Mouse (Mus musculus): ENCODE measurements around the gene Slc25a22. TPM values are rescaled to one million over a fixed set of nuclear protein-coding genes. Genes with fewer than 3 reads are reported as not detected.

Slc25a22 gene
- polyA plus RNA-seq, 1 experiment from 2014 or later: 29.4 TPM

- Histone ChIP-seq H3K36me3 (ENCODE audit: control insufficient read depth, insufficient read depth, low read length) (no peaks in the 10 kb centered on the region), H3K4me3 (replicated peaks; ENCODE audit: low read length) (no peak overlapping the region), H3K4me2 (ENCODE audit: low read depth, low read length) (no peak overlapping the region), H3K4me1 (ENCODE audit: control insufficient read depth, insufficient read depth, low read length) (no peaks in the 10 kb centered on the region), H3K27ac (ENCODE audit: low read length) (no peak overlapping the region), H3K9ac (ENCODE audit: low read length) (no peak overlapping the region), H3K9me3 (replicated peaks; ENCODE audit: control insufficient read depth, low read length) (no peaks in the 10 kb centered on the region), H3K27me3 (ENCODE audit: control insufficient read depth, insufficient read depth, low read length) (no peaks in the 10 kb centered on the region)
- 73% methylated on average over 4 of the region's 4 CpGs for WGBS
- no peak for ATAC-seq (ENCODE audit: insufficient read depth, low FRiP score)
Measured at GRCm38 (mm10) chr7:141381068-141381835, 56.4 kb downstream of the Slc25a22 start.

Other genes with a start within 250 kb of the Slc25a22 start
- 45.1 and 48.0 TPM in 2 replicates for gene Hras, start 243.9 kb downstream of the Slc25a22 start, polyA plus RNA-seq (2015; fragmentation: Nextera tagmentation; extraction: Ambion mirVana)
- gene Lrrc56, start 243.7 kb downstream of the Slc25a22 start, polyA plus RNA-seq (2015; fragmentation: Nextera tagmentation; extraction: Ambion mirVana): 7.1 TPM in 2 replicates
- 4.8 and 6.3 TPM in 2 replicates for gene Lmntd2, start 223.8 kb downstream of the Slc25a22 start, polyA plus RNA-seq (2015; fragmentation: Nextera tagmentation; extraction: Ambion mirVana)
- gene Rassf7, start 222.0 kb downstream of the Slc25a22 start, polyA plus RNA-seq (2015; fragmentation: Nextera tagmentation; extraction: Ambion mirVana): 82.3 and 104 TPM in 2 replicates
- 57.6 and 67.7 TPM in 2 replicates for gene Phrf1, start 209.1 kb downstream of the Slc25a22 start, polyA plus RNA-seq (2015; fragmentation: Nextera tagmentation; extraction: Ambion mirVana)
- 3.5 and 3.6 TPM in 2 replicates for gene Irf7, start 171.4 kb downstream of the Slc25a22 start, polyA plus RNA-seq (2015; fragmentation: Nextera tagmentation; extraction: Ambion mirVana)
- gene Cdhr5, start 161.1 kb downstream of the Slc25a22 start, polyA plus RNA-seq (2015; fragmentation: Nextera tagmentation; extraction: Ambion mirVana): 16.0 and 17.0 TPM in 2 replicates
- gene Sct, start 158.8 kb downstream of the Slc25a22 start, polyA plus RNA-seq (2015; fragmentation: Nextera tagmentation; extraction: Ambion mirVana): 23.2 and 24.8 TPM in 2 replicates
- 0.18 TPM in 1 of 2 replicates, not detected in the other for gene Drd4, start 145.9 kb downstream of the Slc25a22 start, polyA plus RNA-seq (2015; fragmentation: Nextera tagmentation; extraction: Ambion mirVana)
- 61.3 and 64.3 TPM in 2 replicates for gene Deaf1, start 110.2 kb downstream of the Slc25a22 start, polyA plus RNA-seq (2015; fragmentation: Nextera tagmentation; extraction: Ambion mirVana)
- gene Tmem80, start 110.2 kb downstream of the Slc25a22 start, polyA plus RNA-seq (2015; fragmentation: Nextera tagmentation; extraction: Ambion mirVana): 35.9 and 36.5 TPM in 2 replicates
- gene Eps8l2, start 99.0 kb downstream of the Slc25a22 start, polyA plus RNA-seq (2015; fragmentation: Nextera tagmentation; extraction: Ambion mirVana): 79.4 and 108 TPM in 2 replicates
- gene Taldo1, start 45.7 kb downstream of the Slc25a22 start, polyA plus RNA-seq (2015; fragmentation: Nextera tagmentation; extraction: Ambion mirVana): 399 and 400 TPM in 2 replicates
- 45.8 and 48.1 TPM in 2 replicates for gene Gatd1, start 23.8 kb downstream of the Slc25a22 start, polyA plus RNA-seq (2015; fragmentation: Nextera tagmentation; extraction: Ambion mirVana)
- gene Cend1, start 8.4 kb downstream of the Slc25a22 start, polyA plus RNA-seq (2015; fragmentation: Nextera tagmentation; extraction: Ambion mirVana): 2.6 and 3.8 TPM in 2 replicates
- 7.6 and 8.2 TPM in 2 replicates for gene Pidd1, start 6.1 kb upstream of the Slc25a22 start, polyA plus RNA-seq (2015; fragmentation: Nextera tagmentation; extraction: Ambion mirVana)
- gene Rplp2, start 9.5 kb upstream of the Slc25a22 start, polyA plus RNA-seq (2015; fragmentation: Nextera tagmentation; extraction: Ambion mirVana): 1,060 and 1,250 TPM in 2 replicates
- gene Pnpla2, start 17.3 kb upstream of the Slc25a22 start, polyA plus RNA-seq (2015; fragmentation: Nextera tagmentation; extraction: Ambion mirVana): 34.0 and 38.5 TPM in 2 replicates
- gene Cracr2b, start 23.2 kb upstream of the Slc25a22 start, polyA plus RNA-seq (2015; fragmentation: Nextera tagmentation; extraction: Ambion mirVana): 21.4 and 25.3 TPM in 2 replicates
- 39.1 and 40.3 TPM in 2 replicates for gene Cd151, start 29.5 kb upstream of the Slc25a22 start, polyA plus RNA-seq (2015; fragmentation: Nextera tagmentation; extraction: Ambion mirVana)
- 62.4 and 63.1 TPM in 2 replicates for gene Polr2l, start 37.2 kb upstream of the Slc25a22 start, polyA plus RNA-seq (2015; fragmentation: Nextera tagmentation; extraction: Ambion mirVana)
- gene Tspan4, start 37.3 kb upstream of the Slc25a22 start, polyA plus RNA-seq (2015; fragmentation: Nextera tagmentation; extraction: Ambion mirVana): 67.4 and 69.6 TPM in 2 replicates
- 54.0 and 60.5 TPM in 2 replicates for gene Chid1, start 102.0 kb upstream of the Slc25a22 start, polyA plus RNA-seq (2015; fragmentation: Nextera tagmentation; extraction: Ambion mirVana)
- 86.0 and 91.0 TPM in 2 replicates for gene Ap2a2, start 124.3 kb upstream of the Slc25a22 start, polyA plus RNA-seq (2015; fragmentation: Nextera tagmentation; extraction: Ambion mirVana)
- gene Muc6, start 217.4 kb upstream of the Slc25a22 start, polyA plus RNA-seq (2015; fragmentation: Nextera tagmentation; extraction: Ambion mirVana): 3.8 and 6.3 TPM in 2 replicates